In the genomic region with DNA sequence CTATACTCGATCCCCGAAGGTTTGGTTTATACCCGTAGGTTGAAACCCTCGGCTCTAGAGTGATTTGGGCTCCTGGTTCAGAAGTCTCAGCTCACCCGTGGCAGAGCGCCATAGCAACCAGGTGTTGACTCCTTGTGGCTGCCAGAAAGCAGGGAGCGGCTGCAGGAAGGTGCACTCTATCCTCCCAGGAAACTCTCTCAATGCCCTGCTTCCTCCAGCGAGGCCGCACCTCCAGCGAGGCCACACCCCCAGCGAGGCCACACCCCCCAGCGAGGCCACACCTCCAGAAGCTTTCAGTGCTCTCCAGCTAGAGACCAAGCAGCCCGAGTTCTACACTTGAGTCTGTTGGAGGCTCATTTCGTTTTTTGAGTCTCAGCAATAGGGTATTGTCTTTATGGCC, we compare ENCODE assay signal across 8 mouse cellular contexts. TPM values are rescaled to one million over a fixed set of nuclear protein-coding genes. Genes with fewer than 3 reads are reported as not detected.
DNase-seq lines count a peak whose midpoint lies in the region; ATAC-seq and TF ChIP-seq lines count a peak whose summit lies in the region.

No protein-coding gene starts in this region.

- H3K9ac ChIP-seq in lung, postnatal 0 days (replicated peaks; ENCODE audit: low read depth), result no peak overlapping the region
- no peak overlapping the region for H3K9ac ChIP-seq in hindbrain, postnatal 0 days (replicated peaks; ENCODE audit: low read length)

- no peaks in the 10 kb centered on the region for H3K9me3 ChIP-seq in lung, postnatal 0 days (ENCODE audit: low read length)
- no peaks in the 10 kb centered on the region for H3K9me3 ChIP-seq in hindbrain, postnatal 0 days (ENCODE audit: low read length)

- no peak overlapping the region for H3K4me3 ChIP-seq in lung, postnatal 0 days (ENCODE audit: low read depth, low read length)
- no peak overlapping the region for H3K4me3 ChIP-seq in hindbrain, postnatal 0 days (ENCODE audit: low read length)

- TF ChIP-seq EP300 in lung, postnatal 0 days (IDR thresholded peaks at IDR 0.05), result no peak

- H3K4me1 ChIP-seq in lung, postnatal 0 days (ENCODE audit: insufficient read depth, low read depth, low read length), result peaks cover 11% of the 10 kb centered on the region; the same call in 1 of the 2 replicates
- peaks cover 16% of the 10 kb centered on the region for H3K4me1 ChIP-seq in hindbrain, postnatal 0 days (ENCODE audit: insufficient read depth, low read length)

- peak; percentile 78 to 79 for DNase-seq in urinary bladder, adult 18-20 months (ENCODE audit: low spot score in 2 of 2)
- no peak for DNase-seq in urinary bladder, postnatal 10 days (ENCODE audit: low spot score)
- peak; percentile 39 for DNase-seq in embryo, embryonic 11 days
- DNase-seq in lung, postnatal 0 days (ENCODE audit: low spot score), result peak; percentile 89
- peak; percentile 92 to 94 for DNase-seq in spleen, postnatal 4 days (ENCODE audit: low spot score in 2 of 2)
- no peak for DNase-seq in layer of hippocampus, postnatal 14 days (ENCODE audit: low spot score in 2 of 2)
- no peak for DNase-seq in hindbrain, postnatal 0 days (ENCODE audit: low spot score)

- no peak for TF ChIP-seq CTCF in lung, postnatal 0 days (IDR thresholded peaks at IDR 0.05)
- TF ChIP-seq CTCF in hindbrain, postnatal 0 days (IDR thresholded peaks at IDR 0.05; ENCODE audit: low read depth), result no peak

- H3K27me3 ChIP-seq in lung, postnatal 0 days (replicated peaks; ENCODE audit: insufficient read depth, low read length), result no peaks in the 10 kb centered on the region
- H3K27me3 ChIP-seq in hindbrain, postnatal 0 days (ENCODE audit: insufficient read depth, low read length), result 0 out of 2 replicates have a peak, but pooled peaks cover 11% of the 10 kb centered on the region

- no peaks in the 10 kb centered on the region for H3K36me3 ChIP-seq in lung, postnatal 0 days (ENCODE audit: insufficient read depth, low read length)
- H3K36me3 ChIP-seq in hindbrain, postnatal 0 days (ENCODE audit: insufficient read depth, low read length), result no peaks in the 10 kb centered on the region

- WGBS in lung, postnatal 0 days, result 26% methylated on average over 14 of the region's 14 CpGs
- 57% methylated on average over 14 of the region's 14 CpGs for WGBS in hindbrain, postnatal 0 days

- H3K4me2 ChIP-seq in lung, postnatal 0 days (replicated peaks; ENCODE audit: low read depth, low read length), result no peak overlapping the region
- H3K4me2 ChIP-seq in hindbrain, postnatal 0 days (ENCODE audit: low read depth, low read length), result no peak overlapping the region

- peak; percentile 64 for ATAC-seq in inflammation-experienced regulatory T-cells, adult 6 months
- peak; percentile 75 for ATAC-seq in lung, postnatal 0 days
- no peak for ATAC-seq in hindbrain, postnatal 0 days

- no peak overlapping the region for H3K27ac ChIP-seq in lung, postnatal 0 days (ENCODE audit: low read length)
- no peak overlapping the region for H3K27ac ChIP-seq in hindbrain, postnatal 0 days

RNA-seq across cellular contexts. Expression of a gene that starts 3.3 kb away (rescaled TPM):
- polyA plus RNA-seq in inflammation-experienced regulatory T-cells, adult 6 months (2017; shearing (Covaris generic)), result 10 to 100 TPM; 29.6 to 38.3 (median 37.2) TPM
- polyA plus RNA-seq in lung, postnatal 0 days (2015; fragmentation: Nextera tagmentation; extraction: Ambion mirVana), result 21.8 and 25.8 TPM in 2 replicates
- 1 to 10 TPM; 5.1 to 6.3 TPM for total RNA-seq in layer of hippocampus, postnatal 14 days (2021)
- total RNA-seq in hindbrain, postnatal 0 days (2014; rRNA removed), result 17.6 and 22.4 TPM in 2 replicates
- polyA plus RNA-seq in hindbrain, postnatal 0 days (2015; fragmentation: Nextera tagmentation; extraction: Ambion mirVana), result 28.1 and 28.5 TPM in 2 replicates

RNA-seq across cellular contexts. Expression of a gene that starts 10.4 kb away (rescaled TPM):
- polyA plus RNA-seq in inflammation-experienced regulatory T-cells, adult 6 months (2017; shearing (Covaris generic)), result not detected
- 0.53 and 0.62 TPM in 2 replicates for polyA plus RNA-seq in lung, postnatal 0 days (2015; fragmentation: Nextera tagmentation; extraction: Ambion mirVana)
- total RNA-seq in layer of hippocampus, postnatal 14 days (2021), result under 1 TPM; 0.14 to 0.25 TPM
- 0.37 and 0.68 TPM in 2 replicates for total RNA-seq in hindbrain, postnatal 0 days (2014; rRNA removed)
- 0.30 and 0.37 TPM in 2 replicates for polyA plus RNA-seq in hindbrain, postnatal 0 days (2015; fragmentation: Nextera tagmentation; extraction: Ambion mirVana)

Comparison
In these comparisons a context has a peak if more than half of its experiments do, and no peak if none do; other contexts are left out.
1. DNase-seq: peak in urinary bladder, adult 18-20 months (2 of 2), embryo, embryonic 11 days (single experiment), lung, postnatal 0 days (single experiment) and spleen, postnatal 4 days (2 of 2); none in urinary bladder, postnatal 10 days (single experiment), layer of hippocampus, postnatal 14 days (0 of 2) and hindbrain, postnatal 0 days (single experiment).